Mouse (Mus musculus) B cell, adult (primary cell): ENCODE measurements around the gene Map3k4. TPM values are rescaled to one million over a fixed set of nuclear protein-coding genes. Genes with fewer than 3 reads are reported as not detected.

Source experiments
- total RNA-seq: library from RNA; stranded (reverse); gene quantifications from 4 replicates; pipeline ENCODE4 v1.2.4, GENCODE M21; 2023; ENCODE audit not compliant: inconsistent age

The Map3k4 gene
- 40.1 to 51.8 TPM (median 45.7 TPM) in 4 replicates for total RNA-seq

GRCm38 (mm10) chr17:12318663-12319201, at the start of gene Map3k4:
Map3k4 (minus strand) TSS chr17:12318796.

Other genes with a start within 250 kb of the Map3k4 start
- 15.2 to 23.3 TPM (median 21.2 TPM) in 4 replicates for gene Agpat4, start 200.1 kb downstream of the Map3k4 start, total RNA-seq
- gene Plg, start 59.8 kb upstream of the Map3k4 start, total RNA-seq: not detected in 4 replicates
- gene Slc22a3, start 188.9 kb upstream of the Map3k4 start, total RNA-seq: 0.69 to 1.2 TPM (median 0.87 TPM) in 4 replicates